Mouse (Mus musculus) urinary bladder, postnatal 10 days (tissue): ENCODE results near the gene Gm37240.
"Not testable (repeated sequence)": the region's sequence is repeated elsewhere in the genome, so short reads cannot be mapped to it uniquely, and the experiment has no call there.

ENCODE experiments used
- DNase-seq: peaks from one replicate; pipeline ENCODE4 v3.0.0; 2022; ENCODE audit warnings: low spot score

Gm37240 gene

DNA sequence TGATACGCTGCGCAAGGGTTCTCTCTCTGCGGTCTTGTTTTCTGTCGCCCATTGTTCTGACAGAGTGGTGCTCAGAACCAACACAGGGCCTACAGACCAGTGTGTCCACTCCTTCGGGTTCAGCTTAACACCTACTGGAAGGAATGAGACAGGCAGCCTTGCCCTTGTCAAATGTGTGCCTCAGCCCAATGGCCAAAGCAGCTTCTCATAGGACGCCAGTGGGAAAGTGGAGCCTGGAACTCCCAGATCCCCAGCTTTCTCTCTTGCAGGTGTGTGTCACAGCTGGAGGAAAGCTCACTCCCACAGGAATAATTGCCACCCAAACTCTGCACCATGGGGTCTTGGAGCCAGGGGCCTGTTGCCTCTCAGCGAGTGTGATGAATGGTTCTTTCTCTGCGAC lies 1222.6 kb downstream of the Gm37240 start:
- no peak for DNase-seq

DNA sequence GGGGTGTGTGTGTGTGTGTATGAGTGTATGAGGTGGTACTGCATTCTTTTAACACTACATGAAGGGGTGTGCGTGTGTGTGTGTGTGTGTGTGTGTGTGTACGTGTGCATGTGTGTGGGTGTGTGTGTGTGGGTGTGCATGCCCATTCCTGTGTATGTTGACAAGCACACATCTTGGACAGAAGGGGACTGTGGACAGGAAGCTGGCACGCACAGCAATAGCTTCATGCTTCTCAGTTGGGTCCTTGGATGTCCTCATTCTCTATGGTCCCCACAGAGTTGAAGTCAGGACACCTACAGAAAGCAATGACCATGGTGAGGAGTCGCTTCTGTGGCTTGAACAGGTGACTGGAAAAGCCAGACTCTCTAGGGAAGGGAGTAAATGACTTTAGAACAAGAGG lies 1223.5 kb downstream of the Gm37240 start:
- no peak for DNase-seq

DNA sequence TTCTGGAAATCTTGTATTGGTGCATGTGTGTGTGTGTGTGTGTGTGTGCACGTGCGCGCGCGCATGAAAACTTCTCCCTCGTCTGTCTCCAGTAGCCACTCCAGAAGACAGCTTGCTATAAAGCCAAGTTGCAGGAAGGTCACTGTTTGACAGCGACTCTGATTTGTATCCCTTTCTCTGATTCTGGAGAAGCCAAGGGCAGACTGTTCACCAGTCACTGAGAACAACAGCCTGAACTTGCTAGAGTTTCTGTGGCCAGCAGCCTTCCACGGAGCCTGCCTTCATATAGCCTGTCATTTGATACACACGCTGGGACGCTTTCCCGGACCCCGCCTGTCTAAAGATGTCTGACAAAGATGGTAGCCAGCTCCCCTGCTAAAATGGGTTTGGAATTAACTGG lies 1224.2 kb downstream of the Gm37240 start:
- no peak for DNase-seq

DNA sequence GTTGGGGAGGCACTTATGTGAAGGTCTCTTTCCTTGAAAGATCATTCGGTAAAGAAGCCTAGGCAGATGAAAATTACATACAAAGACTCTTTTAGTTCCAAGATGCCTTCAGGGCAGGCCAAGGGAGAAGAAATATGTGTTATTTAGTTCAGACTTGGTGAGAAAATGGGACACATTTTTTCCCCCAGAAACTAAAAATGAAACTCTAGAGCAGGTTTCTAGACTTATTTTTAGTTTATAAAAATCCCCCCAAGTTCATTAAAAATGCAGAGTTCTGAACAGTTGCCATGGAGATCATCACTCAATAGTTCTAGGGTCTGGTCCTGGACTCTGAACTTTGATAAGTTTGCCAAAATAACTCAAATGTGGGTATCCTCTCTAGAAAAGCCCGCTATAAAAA lies 1226.9 kb downstream of the Gm37240 start:
- no peak for DNase-seq

DNA sequence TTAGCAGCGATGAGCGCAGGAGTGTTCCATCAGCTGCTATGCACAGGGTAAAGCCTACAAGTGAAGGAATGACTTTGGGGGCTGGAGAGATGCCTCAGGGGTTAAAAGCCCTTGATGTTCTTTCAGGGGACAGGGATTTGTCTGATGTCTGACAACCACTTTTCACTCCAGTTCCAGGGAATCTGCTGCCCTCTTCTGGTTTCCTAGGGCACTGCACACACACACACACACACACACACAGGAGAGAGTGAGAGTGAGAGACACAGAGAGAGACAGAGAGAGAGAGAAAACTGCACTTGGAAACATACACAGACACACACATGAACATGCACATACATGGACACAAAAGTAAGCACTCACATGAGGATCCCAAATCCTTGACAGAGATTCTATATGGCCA lies 1228.4 kb downstream of the Gm37240 start:
- no peak for DNase-seq

DNA sequence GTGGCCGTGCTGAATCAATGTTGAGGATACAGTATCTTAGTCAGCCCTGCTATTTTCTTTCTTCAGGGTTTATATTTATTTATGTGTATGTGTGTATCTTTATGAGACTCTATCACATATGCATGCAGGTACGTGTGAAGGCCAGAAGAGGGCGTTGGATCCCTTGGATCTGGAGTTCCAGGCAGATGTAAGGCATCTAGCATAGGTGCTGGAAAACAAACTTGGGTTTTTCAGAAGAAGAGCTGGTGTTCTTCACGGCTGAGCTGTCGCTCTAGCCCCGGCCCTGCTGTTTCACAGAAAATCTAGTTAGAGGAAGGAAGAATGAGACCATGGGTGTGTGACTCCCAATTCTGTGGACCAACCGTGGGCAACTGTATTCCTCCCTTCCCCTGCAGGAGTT lies 1229.3 kb downstream of the Gm37240 start:
- no peak for DNase-seq

DNA sequence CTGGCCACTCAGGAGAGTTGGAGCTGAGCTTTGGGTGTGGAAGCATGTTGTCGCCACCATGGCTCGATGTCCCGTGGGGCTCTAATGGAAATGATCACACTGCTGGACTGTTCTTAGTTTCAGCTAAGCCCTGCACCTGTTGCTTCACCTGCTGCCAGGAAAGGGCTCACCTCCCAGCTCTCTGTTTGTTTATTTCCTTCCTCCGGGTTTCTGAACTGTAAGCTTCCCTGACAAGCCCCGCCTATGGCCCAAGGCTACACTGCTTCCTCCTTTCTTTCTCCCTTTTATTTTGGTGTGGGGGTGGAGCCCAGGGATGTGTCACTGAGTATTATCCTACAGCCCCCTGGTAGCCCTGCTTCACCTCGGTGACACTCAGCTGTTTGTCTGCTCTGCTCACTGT lies 1230.1 kb downstream of the Gm37240 start:
- no peak for DNase-seq

DNA sequence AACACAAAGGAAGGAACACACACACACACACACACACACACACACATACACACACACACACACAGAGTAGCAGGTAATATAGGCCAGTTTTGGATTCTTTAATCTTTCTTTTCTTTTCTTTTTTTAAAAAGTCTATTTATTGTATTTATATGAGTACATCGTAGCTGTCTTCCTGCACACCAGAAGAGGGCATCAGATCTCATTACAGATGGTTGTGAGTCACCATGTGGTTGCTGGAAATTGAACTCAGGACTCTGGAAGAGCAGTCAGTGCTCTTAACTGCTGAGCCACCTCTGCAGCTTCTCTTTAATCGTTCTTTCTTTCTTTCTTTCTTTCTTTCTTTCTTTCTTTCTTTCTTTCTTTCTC lies 1231.5 kb downstream of the Gm37240 start:
- DNase-seq = not testable (repeated sequence)

DNA sequence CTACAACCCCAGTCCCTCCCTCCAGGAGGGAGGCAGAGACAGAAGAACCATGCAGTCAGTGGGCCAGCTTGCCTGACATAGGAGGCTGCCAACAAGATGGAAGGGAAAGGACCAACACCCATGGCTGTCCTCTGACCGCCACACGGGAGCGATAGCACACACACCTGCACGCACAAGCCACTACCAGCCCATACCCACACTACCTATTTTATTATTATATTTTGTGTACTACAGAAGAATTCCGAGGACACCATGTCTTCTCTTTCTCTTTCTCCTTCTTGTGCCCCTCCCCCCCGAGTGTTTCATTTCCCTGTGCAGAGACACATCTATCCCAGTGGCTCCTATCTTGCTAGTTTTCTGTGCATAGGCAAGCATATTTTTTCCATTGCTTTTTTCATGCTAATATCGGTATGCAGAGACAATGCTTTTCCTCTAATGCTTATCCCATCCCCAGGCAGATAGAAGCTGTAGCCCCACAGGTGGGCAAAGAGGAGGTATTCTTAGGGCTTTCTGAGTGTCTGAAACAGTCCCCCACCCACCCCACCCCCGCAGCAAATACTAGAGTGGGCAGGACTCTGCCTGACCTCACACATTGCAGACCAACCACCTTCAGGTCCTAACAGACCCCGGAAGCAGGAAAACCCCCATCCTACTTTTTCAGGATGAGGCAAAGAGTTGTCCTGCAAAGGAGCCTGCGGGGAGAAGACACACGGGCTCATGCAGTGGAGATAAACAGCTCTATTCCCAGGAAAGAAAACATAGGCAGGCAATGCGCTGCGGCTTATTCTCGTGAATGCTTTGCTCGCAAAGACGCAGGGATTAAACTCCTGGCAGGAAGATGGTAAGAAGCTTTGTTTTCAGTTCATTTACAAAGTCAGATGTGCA lies 1232.2 kb downstream of the Gm37240 start:
- DNase-seq = no peak

DNA sequence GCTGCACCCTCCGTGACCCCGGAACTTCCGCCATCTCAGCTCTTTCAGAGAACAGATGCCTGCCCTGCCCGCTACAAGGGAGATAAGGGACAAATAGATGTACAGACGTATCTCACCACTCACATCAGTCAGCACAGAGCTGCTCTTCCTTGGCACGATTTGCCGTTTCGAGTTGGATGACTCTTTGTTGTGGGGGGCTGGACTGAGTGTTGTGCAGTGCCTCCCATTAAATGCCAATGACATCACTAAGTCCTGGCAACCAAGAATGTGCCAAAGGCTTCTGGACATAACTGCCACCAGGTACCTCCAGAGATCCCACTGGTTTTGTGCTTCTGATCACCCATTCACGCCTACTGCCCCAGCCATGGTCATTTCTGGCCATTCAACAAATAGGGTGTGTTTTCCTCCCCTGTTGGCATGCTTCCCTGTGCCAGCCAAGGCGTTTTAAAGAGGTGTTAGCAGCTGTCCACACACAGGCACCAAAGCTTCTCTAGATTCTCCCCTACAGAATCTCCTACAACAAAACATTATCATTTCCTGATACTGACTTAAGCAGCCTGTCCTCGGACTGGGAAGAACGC lies 1233.0 kb downstream of the Gm37240 start:
- DNase-seq = no peak

DNA sequence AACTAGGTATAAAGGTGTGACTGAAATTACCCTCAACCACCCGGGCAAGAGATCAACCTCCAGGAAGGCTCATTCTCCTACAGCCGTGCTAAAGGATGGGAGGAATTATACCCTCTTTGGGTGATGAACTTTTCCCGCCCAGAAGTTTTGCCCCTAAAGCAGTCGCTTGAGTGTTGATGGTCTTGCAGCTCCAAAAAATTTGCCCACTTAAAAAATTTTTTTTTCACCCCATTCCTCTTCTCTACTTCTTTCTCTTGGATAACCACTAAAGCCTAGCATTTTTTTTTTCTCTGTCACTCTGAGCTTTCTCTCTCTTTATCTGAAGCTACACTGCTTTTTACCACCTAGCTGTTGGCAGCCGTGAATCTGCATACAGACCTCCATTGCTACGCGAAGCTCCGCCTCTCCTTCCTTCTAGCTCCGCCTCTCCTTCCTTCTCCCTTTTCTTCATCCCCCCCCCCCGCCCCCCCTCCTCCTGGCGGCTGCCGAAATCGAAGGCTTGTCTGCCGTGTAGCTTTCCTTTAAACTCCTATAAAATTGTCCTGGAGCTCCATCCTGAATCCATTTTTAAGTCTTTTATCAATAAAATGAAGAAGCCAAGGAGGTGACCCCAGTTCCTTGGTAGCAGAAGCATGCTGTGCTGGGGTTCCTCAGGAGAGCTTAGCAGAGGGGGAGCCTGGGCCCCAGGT lies 1233.6 kb downstream of the Gm37240 start:
- no peak for DNase-seq

DNA sequence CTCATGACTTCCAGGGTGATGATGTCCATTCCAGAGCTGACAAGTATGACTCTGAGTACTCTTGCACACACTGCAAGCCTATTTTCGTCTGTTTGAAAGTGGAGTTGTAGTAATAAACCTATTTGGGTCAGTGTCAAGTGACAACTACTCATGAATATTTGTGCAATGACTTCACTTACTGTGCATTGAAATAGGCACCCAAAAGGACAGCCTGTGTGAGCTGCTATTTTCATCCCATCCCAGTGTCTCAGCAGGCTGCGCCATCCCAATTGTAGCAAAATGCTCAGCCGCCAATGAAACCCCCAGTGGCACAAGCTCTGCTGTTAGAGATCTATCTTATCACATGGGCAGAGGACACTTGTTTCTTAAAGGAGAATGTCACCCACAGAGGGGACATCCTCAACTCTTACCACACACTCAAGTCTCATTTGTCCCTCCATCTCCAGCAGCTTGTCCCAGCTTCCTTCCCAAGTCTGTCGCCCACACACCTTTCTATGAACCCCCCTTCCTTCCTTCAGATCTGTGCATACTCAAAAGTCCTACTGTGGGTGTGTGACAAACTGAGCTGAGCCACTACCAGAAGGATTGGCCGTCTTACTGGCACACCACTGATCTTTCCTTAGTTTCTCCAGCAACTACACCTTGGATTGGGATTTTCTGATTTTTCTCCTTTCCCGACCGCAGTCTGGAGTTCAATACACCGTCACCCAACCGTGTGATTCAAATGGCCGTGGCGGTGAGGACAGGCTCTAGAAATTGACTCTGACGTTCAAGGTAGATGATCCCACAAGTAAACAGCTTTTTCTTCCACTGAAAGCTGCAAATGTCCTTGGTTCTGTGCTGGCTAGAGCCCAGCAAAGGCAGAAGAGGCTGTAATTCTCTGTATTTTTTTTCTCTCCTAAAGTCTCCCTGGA lies 1234.4 kb downstream of the Gm37240 start:
- no peak for DNase-seq

DNA sequence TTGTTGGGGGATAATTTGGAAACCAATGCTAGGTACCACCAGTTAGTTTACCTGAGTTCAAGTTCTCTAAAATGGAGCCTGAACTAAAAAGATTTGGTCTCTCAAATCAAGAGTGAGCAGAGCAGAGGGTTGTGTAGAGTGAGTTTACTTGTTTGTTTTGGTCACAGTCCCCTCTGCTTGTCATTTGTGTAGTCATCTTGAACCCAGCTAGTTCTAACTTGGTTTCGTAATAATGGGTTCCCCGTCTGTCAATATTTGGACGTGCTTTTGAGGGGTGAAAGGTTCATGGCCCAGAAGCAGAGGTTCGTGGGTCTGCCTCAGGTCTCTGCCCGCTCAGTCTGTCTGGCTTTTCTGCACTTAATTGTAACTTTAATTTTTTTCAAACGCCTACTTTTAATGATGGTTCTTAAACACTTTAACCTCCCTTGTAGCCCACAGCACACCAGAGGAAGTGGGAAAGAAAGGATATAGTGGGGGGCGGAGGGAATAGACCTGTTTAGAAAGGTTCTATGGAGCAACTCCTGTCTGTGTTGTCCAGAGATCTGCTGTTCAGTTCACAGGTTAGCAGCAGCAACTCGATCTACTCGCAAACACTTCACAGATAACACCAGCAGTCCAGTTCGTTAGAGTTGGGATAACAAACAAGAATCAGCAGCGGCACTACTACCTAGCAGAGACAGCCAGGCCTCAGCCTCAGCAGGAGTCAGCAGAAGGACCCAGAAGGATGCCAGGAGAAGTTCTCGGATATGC lies 1237.6 kb downstream of the Gm37240 start:
- DNase-seq = no peak

DNA sequence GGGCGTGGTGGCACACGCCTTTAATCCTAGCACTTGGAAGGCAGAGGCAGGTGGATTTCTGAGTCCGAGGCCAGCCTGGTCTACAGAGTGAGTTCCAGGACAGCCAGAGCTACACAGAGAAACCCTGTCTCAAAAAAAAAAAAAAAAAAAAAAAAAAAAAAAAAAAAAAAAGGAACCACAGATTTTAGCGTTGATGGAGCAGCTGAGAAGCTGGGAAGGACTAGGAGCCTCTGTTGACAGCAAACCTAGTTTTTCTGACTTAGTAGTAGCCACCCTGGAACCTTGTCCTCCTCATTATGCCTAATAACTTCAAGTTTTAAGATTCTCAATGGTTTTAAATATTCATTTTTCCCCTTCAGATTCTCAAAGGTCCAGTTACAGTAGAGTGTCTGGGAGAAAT lies 1239.2 kb downstream of the Gm37240 start:
- not testable (repeated sequence) for DNase-seq

DNA sequence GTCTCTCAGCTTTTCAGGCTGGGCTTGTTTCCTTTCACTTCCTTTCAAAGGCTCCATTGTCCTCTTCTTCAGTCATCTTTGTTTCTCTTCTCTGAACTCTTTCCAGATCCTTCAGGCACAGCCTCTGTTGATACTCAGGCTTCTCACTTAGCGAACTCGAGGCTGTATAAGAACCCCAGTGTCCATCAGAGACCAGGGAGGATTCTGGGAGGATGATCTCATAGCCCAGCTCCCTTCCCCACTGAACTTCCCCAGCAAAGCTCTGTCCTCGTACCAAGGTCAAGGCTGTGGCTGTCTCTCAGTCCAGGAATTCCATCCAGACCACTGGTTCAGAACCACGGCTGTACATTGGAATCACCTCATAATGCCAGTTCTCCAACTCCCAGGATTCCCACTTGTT lies 1239.7 kb downstream of the Gm37240 start:
- DNase-seq = no peak

DNA sequence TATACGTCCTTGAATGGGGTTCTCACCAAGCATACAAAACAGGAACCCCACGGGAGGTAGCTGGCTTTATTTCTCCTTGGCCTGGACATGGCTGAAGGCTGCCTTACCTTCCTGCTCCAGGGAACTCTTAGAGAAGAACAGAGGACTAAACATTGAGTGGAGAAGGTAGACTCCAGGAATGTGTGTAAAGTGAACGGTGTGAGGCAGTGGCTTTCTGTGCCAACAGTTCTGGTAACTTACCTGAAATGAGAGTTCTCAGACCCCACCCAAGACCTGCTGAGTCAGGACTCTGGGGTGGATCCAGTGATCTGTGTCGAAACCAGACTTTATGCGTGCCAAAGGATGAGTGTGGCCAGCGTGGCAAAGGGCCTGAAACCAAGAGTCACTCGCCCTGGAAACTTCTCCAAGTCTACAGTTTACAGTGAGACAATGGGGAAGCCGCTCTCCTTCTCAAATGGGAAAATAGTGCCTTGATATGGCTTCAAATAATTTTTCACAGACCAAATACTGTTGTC lies 1240.9 kb downstream of the Gm37240 start:
- no peak for DNase-seq

DNA sequence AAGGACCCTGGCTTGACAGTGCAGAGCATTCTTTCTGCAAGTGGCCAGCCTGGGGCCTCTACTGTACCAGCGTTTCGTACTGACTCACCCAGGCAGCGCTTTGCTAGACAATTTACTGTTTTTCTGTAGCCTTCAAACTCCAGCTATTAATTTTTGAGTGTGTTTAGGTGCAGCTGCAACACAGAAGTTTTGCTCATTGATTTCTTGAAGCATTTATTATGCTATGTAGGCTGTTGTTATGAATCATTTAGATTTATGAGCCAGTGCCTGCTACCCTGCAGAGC lies 1241.4 kb downstream of the Gm37240 start:
- DNase-seq = no peak

DNA sequence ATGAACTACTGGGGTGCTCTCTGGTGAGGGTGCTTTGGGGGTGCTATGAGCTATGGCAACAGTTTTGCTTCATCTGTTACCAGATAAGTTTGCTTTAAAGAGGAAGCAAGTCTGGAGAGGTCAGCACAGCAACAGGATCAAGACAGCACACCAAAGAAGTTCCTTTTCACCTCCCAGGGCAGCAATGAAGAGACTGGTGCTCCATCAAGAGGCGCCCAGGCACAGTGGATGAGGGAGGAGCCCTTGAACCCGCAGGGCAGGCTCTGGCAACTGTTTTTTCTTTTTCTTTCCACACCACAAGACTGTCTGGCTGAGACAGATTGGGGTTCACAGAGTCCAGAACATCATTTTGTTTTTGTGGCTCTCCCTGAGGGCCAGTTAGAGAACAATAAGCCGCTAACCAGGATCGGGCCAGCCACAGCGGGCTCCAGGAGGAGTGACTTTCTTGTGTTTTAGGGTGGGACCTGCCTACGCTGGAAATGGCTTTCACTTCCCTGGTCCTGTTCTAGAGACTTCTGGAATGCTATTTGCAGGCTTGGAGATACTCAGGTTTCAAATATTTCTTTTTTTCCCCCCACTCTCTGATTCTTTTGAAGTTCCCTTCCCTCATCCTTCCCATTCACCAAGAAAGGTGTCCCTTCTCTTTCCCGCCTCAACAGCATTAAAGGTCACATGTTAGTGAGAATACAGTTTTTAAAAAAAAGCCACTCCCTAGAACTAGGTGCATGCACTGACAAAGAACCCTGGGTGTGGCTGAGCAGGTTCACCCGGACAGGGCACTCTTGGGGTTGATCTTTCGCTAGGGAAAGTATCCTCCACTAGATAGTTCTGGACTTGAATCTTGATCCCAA lies 1241.9 kb downstream of the Gm37240 start:
- DNase-seq = no peak

DNA sequence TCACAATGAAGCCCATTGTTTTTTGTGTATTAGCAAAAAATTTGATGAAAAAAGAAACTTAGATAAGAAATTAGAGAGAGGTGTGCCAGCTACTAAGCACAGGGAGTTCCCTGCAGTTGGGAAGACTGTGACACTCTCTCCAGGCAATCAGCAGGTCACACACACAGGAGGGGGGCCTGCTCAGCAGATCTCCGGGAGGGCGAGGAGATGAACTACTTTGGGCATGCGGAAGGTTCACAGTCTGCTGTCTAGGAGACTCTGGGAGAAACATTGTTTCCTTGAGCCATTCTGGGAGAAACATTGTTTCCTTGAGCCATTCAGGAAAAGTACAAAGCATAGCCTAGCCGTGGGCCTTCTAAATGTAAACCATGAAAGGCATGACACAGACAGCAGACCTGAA lies 1244.4 kb downstream of the Gm37240 start:
- DNase-seq = no peak

DNA sequence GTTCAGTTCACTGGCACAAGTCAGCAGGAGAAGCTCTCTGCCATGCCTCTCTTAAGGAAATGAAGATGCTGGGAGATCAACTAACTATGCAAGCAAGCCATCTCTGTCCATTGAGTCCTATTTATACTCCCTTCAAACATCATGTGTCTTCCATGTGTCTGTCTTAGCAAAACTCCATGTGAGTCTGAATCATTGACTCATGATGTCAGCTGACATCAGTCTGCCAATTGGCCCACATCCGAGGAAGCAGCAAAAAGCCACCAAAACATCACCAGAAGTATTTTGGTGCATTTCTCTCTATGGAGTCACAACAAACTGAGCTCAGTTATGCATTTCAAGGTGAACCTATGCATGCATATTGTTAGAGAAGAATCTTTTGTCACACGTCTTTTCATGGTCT lies 1245.9 kb downstream of the Gm37240 start:
- DNase-seq = no peak

DNA sequence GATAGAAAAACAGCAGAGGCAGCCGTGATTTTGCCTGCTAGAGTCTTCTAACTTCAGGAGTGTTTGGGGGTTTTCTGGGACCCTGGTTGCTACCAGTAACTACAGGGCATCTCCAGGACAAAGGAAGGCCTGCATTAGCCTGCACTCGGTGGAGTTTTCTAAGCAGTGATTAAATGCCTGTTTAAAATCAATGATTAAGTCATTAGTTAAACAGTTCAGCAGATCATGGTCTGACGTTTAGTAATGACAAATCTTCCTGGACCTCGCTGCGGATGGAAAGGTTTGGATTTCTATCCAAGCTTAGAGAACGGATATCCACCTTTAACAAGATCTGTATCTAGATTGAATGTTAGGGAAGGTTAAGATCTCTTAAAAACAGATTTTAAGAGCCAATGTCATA lies 1246.8 kb downstream of the Gm37240 start:
- DNase-seq = no peak
